Mouse (Mus musculus) embryonic fibroblast, embryonic 13.5 days (primary cell): ENCODE data around the gene Gm13287.

Experiments
- CTCF ChIP-seq: IDR thresholded peaks from 2 replicates; pipeline ENCODE4 v1.5.1; 2011; ENCODE audit warnings: mild to moderate bottlenecking, control low read depth, low read length, moderate library complexity, borderline replicate concordance; ENCODE audit not compliant: insufficient read depth
- POLR2A ChIP-seq: IDR thresholded peaks from 2 replicates; pipeline ENCODE4 v1.6.1; 2011; ENCODE audit warnings: low read depth, mild to moderate bottlenecking, control low read depth, low read length, moderate library complexity

- TF ChIP-seq POLR2A (no peak), CTCF (no peak)
Observed at GRCm38 (mm10) chr4:88819659-88820058, 16.6 kb downstream of the Gm13287 start, which contains the start of gene Ifna11.
